Mouse (Mus musculus) limb, embryonic 15.5 days (tissue): ENCODE measurements around the gene Timm13. TPM values are rescaled to one million over a fixed set of nuclear protein-coding genes. Genes with fewer than 3 reads are reported as not detected.
A peak's percentile ranks its signal among the peaks of the same experiment; 100 is the strongest.

ENCODE experiments used
- ATAC-seq: fragments of 200-750 bp; cut with Nextera tagmentation; 2 replicates; pipeline ENCODE4 v1.8.0; 2017; ENCODE audit warnings: low read depth, moderate TSS enrichment; ENCODE audit not compliant: insufficient number of reproducible peaks, low FRiP score, low TSS enrichment
- H3K27ac ChIP-seq: fragments of 300-500 bp; sonication (generic); 2 replicates; pipeline ENCODE4 v1.5.1; 2015; ENCODE audit warnings: moderate library complexity, mild to moderate bottlenecking, inconsistent platforms
- H3K27me3 ChIP-seq: fragments of 300-500 bp; sonication (generic); 2 replicates; pipeline ENCODE4 v1.6.1; 2015; ENCODE audit warnings: inconsistent platforms
- H3K36me3 ChIP-seq: fragments of 300-500 bp; sonication (generic); 2 replicates; pipeline ENCODE4 v1.6.1; 2015; ENCODE audit warnings: inconsistent platforms
- H3K4me1 ChIP-seq: fragments of 300-500 bp; sonication (generic); 2 replicates; pipeline ENCODE4 v1.6.1; 2015; ENCODE audit warnings: inconsistent platforms
- H3K4me2 ChIP-seq: fragments of 300-500 bp; sonication (generic); 2 replicates; pipeline ENCODE4 v1.6.1; 2015; ENCODE audit warnings: mild to moderate bottlenecking, inconsistent platforms
- H3K4me3 ChIP-seq: fragments of 300-500 bp; sonication (generic); 2 replicates; pipeline ENCODE4 v1.5.1; 2015; ENCODE audit warnings: mild to moderate bottlenecking, inconsistent platforms
- H3K9ac ChIP-seq: fragments of 300-500 bp; sonication (generic); 2 replicates; pipeline ENCODE4 v1.6.1; 2015; ENCODE audit warnings: inconsistent platforms
- H3K9me3 ChIP-seq: fragments of 300-500 bp; sonication (generic); 2 replicates; pipeline ENCODE4 v1.6.1; 2016; ENCODE audit warnings: inconsistent platforms
- WGBS: fragments of 180-500 bp; shearing (Covaris S2); methylation state at CpG from one replicate; pipeline ENCODE4 v1.1.7; 2015; 5-methylcytosine and 5-hydroxymethylcytosine counted together
- polyA plus RNA-seq: library from polyadenylated mRNA; unstranded; fragments of >200 nt; fragmentation: Nextera tagmentation; extraction: Ambion mirVana; gene quantifications from 2 replicates; pipeline ENCODE4 v1.2.1, GENCODE M21; 2015

Timm13 gene
- polyA plus RNA-seq, 1 experiment from 2014 or later = 329 TPM

DNA sequence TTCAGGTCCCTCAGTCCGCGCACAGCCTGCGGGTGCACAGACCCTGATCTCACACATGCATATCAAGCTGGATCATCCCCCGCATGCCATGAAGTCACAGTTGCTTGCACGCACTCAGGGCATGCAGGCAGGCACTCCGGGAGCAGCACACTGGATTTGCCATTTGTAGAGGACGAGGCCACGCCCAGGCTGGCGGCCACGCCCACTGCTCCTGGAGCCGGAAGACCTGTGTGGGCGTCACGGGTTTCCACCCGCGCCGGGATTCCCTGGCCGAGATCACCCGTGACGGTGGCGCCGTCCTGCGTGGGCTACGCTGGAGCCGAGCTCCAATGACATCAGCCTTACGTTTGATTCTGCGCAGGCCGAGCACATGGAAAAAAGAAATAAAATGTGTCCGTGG, 38.9 kb upstream of the Timm13 start:
- Histone ChIP-seq H3K9me3 (no peaks in the 10 kb centered on the region), H3K4me2 (peak overlapping the region; percentile 60), H3K27ac (peak overlapping the region; percentile 89), H3K27me3 (no peaks in the 10 kb centered on the region), H3K4me3 (peak overlapping the region; percentile 35), H3K9ac (peak overlapping the region; percentile 4; the same call in 1 of the 2 replicates), H3K4me1 (peaks cover 76% of the 10 kb centered on the region), H3K36me3 (no peaks in the 10 kb centered on the region)
- 2% methylated on average over 28 of the region's 28 CpGs for WGBS
- peak; percentile 26; the same call in 1 of the 2 replicates for ATAC-seq

DNA sequence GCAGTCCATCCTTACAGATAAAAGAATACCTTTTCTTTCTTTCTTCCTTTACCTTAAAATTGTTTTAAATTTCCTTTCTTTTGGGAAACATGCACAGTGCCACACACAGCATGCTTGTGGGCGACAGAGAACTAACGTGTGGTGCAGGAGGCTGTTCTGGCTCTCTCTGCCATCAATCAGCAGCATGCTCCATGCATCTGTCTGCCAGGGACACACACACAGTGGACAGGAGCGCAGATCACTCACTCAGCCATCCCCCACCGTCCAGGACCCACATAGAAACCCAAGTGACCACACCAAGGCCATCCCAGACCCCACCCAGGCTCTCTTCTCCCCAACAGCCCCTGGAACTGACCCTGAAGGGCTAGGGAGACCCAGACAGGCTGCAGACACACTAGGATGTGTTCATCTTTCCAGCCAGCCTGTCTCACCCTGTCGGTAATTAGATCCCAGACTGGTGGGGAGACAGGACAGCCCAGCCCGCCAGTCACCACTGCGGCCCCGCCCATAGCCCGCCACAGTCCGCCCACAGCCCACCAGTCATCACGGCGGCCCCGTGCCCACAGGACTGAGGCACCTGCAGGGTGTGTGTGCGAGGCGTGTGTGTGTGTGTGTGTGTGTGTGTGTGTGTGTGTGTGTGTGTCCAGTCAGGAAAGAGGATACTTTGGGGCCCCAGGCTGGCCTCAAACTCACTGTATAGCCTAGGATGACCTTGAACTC, 38.2 kb upstream of the Timm13 start:
- peak overlapping the region; percentile 35 for H3K4me3 ChIP-seq
- H3K27ac ChIP-seq = peak overlapping the region; percentile 89
- H3K9ac ChIP-seq = no peak overlapping the region
- no peaks in the 10 kb centered on the region for H3K9me3 ChIP-seq
- ATAC-seq = peak; percentile 28; the same call in 1 of the 2 replicates
- H3K27me3 ChIP-seq = peaks cover under 1% of the 10 kb centered on the region; the same call in 1 of the 2 replicates
- peak overlapping the region; percentile 60 for H3K4me2 ChIP-seq
- no peaks in the 10 kb centered on the region for H3K36me3 ChIP-seq
- 9% methylated on average over 15 of the region's 15 CpGs for WGBS
- peaks cover 82% of the 10 kb centered on the region for H3K4me1 ChIP-seq

DNA sequence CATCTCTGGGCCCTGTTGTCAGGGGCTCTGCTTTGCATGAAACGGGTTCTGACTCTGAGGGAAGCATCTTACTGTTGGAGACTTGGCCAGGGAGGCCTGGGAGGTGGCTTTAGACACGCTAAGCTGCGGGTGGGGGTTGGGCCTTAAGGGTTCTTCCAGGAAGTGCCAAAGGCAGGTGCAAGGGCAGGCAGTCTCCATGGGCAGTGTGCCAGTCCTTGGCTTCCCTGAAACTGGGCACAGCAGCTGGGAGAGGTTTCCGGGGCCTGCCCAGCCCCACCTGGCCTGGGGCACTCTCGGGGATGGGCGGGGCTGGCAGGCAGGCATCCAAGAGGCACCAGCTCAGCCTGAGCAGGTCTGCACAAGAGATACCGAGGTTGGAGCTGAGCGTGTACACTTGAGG, 36.9 kb upstream of the Timm13 start:
- peak overlapping the region; percentile 21; the same call in 1 of the 2 replicates for H3K4me2 ChIP-seq
- H3K9ac ChIP-seq = no peak overlapping the region
- H3K27ac ChIP-seq = peak overlapping the region; percentile 89
- H3K9me3 ChIP-seq = no peaks in the 10 kb centered on the region
- H3K4me3 ChIP-seq = no peak overlapping the region
- no peak for ATAC-seq
- no peaks in the 10 kb centered on the region for H3K36me3 ChIP-seq
- peaks cover 6% of the 10 kb centered on the region; the same call in 1 of the 2 replicates for H3K27me3 ChIP-seq
- peaks cover 87% of the 10 kb centered on the region for H3K4me1 ChIP-seq
- WGBS = 17% methylated on average over 8 of the region's 8 CpGs

DNA sequence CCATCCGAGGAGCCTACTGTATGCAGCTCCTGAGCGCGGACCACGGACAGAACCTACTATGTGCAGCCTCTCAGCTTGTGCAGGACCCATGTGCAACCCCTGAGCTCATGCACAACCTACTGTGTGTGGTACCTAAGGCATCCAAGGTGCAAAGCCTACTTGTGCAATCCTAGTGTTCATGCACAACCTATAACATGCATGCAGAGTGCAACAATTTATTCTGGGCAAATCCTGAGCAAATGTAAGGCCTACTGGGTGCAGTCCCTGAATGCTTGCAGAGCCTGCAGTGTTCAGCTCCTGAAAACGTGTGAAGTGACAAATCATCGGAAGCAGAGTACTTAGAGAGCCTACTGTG, 36.0 kb upstream of the Timm13 start:
- Histone ChIP-seq H3K4me3 (peak overlapping the region; percentile 40), H3K4me2 (peak overlapping the region; percentile 60), H3K27ac (peak overlapping the region; percentile 89), H3K4me1 (peaks cover 96% of the 10 kb centered on the region), H3K36me3 (no peaks in the 10 kb centered on the region), H3K27me3 (peaks cover 6% of the 10 kb centered on the region; the same call in 1 of the 2 replicates), H3K9ac (no peak overlapping the region), H3K9me3 (no peaks in the 10 kb centered on the region)
- WGBS = 13% methylated on average over 6 of the region's 6 CpGs
- ATAC-seq = no peak

DNA sequence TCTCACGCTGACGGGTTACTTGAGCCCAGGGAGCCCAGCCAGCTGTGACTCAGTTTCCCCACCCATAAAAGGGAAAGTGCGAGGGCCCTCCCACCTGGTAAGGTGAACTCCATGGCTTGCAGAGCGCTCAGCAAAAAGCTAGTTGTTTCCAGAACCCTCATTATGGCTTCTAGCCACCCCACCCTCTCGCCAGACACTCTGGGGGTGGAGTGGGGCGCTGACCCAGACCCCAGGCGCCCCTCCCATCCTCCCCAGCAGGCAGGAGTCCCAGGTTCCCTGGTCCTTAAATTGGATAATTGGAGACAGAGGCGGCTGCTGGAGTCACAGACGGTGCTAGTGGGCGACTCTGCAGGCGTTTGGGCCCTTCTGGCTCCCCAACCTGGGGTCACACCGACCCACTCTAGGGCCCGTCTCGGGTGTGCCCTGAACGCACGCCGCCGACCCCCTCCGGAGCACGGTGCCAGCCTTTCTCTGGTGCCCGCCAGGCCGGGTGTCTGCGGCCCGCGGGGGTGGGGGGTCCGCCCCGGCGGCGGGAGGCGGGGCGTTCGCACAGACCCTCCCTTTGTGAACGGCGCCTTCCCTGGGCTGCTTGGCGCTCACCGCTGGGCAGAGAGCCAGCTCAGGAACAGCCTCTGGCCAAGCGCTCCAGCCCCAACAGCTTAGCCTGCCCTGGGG, 35.5 kb upstream of the Timm13 start:
- Histone ChIP-seq H3K4me2 (peak overlapping the region; percentile 60), H3K4me1 (peaks cover 98% of the 10 kb centered on the region), H3K9ac (peak overlapping the region; percentile 39; the same call in 1 of the 2 replicates), H3K9me3 (no peaks in the 10 kb centered on the region), H3K27ac (peak overlapping the region; percentile 89), H3K27me3 (peaks cover 6% of the 10 kb centered on the region; the same call in 1 of the 2 replicates), H3K4me3 (peak overlapping the region; percentile 40), H3K36me3 (no peaks in the 10 kb centered on the region)
- ATAC-seq = peak; percentile 47
- WGBS = 2% methylated on average over 35 of the region's 37 CpGs

DNA sequence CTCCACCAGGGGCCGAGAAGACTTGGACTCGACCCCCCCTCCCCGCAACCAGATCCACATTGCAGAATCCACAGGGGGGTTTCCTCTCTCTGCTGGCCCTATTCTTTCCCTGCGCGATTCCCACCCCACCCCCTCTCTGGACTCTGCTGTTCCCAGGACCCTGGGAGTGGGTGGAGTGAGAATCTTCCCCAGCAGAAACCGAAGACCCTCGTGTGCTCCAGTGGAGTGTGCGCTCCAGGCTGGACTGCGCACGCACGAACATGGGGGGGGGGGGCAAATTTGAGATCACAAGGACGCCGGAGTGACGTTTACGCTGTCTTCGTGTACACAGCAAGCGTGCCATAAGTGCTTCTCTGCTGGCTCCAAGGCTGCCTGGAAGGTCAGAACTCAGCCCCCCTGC, 34.9 kb upstream of the Timm13 start:
- ATAC-seq = no peak
- 5% methylated on average over 17 of the region's 17 CpGs for WGBS
- no peaks in the 10 kb centered on the region for H3K36me3 ChIP-seq
- H3K4me3 ChIP-seq = peak overlapping the region; percentile 40
- peaks cover 98% of the 10 kb centered on the region for H3K4me1 ChIP-seq
- peak overlapping the region; percentile 60 for H3K4me2 ChIP-seq
- no peaks in the 10 kb centered on the region for H3K9me3 ChIP-seq
- H3K27me3 ChIP-seq = peaks cover 6% of the 10 kb centered on the region; the same call in 1 of the 2 replicates
- H3K9ac ChIP-seq = peak overlapping the region; percentile 39; the same call in 1 of the 2 replicates
- H3K27ac ChIP-seq = peak overlapping the region; percentile 89

DNA sequence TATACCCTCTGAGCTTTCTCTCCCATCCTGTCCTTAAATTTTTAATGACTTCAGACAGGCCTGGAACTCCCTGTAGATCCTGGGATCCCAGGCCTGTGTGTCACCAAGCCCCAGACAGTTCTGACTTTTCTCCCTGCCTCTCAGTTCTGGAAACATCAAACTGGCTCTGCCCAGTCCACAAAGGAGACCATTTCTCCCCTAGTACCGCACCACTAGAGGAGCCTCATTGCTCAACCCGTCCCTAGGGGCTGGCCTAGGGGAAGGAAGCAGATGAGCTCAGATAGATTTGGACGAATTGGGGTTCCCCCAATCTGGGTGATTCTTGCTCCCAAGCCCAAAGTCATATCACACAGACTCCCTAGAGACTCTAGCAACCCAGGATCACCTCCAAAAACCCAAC, 34.5 kb upstream of the Timm13 start:
- WGBS = 24% methylated on average over 3 of the region's 3 CpGs
- Histone ChIP-seq H3K36me3 (no peaks in the 10 kb centered on the region), H3K27me3 (peaks cover 6% of the 10 kb centered on the region; the same call in 1 of the 2 replicates), H3K4me3 (no peak overlapping the region), H3K4me1 (peaks cover 98% of the 10 kb centered on the region), H3K4me2 (peak overlapping the region; percentile 60; the same call in 1 of the 2 replicates), H3K9ac (no peak overlapping the region), H3K9me3 (no peaks in the 10 kb centered on the region), H3K27ac (peak overlapping the region; percentile 89)
- no peak for ATAC-seq

DNA sequence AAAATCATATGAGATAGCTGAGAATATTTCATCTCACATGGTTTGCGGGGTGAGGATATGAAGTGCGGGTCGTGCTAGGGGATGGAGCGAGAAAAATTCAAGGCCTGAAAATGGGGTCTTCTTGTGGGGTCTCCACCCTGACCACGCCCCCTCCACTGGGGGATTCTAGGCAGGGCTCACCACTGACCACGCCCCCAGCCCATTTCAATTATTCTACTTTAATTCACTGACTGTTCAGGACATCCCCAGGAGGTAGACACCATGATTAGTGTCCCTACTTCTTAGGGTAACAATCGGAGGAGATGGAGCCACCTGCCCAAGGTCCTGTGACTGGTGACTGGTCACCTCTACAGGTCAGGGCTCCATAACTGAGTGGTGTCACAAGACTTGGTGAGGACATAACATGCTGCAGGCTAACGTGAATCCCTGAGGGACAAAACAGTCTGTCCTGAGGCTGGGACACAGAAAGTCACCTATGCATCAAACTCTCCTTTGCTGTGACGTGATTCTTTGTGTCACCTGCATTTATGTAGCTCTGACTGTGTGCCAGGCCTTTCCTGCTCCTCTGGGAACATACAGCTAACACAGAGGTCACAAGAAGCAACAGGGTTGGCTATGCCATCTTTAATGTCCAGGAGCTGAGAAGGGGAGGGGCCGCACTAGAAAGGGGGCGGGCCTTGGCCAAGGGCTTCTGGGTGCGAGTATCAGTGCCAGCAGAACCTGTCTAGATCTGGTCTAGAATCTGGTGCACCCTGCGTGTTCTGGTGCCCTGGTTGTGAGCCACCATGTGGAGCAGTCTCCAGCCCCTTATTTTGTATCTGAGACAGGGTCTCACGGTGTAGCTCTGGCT, 33.6 kb upstream of the Timm13 start:
- H3K27me3 ChIP-seq = peaks cover 6% of the 10 kb centered on the region; the same call in 1 of the 2 replicates
- H3K27ac ChIP-seq = peak overlapping the region; percentile 89
- H3K9ac ChIP-seq = no peak overlapping the region
- no peaks in the 10 kb centered on the region for H3K36me3 ChIP-seq
- peaks cover 92% of the 10 kb centered on the region for H3K4me1 ChIP-seq
- no peak overlapping the region for H3K4me2 ChIP-seq
- 53% methylated on average over 14 of the region's 14 CpGs for WGBS
- H3K9me3 ChIP-seq = no peaks in the 10 kb centered on the region
- H3K4me3 ChIP-seq = no peak overlapping the region
- no peak for ATAC-seq

DNA sequence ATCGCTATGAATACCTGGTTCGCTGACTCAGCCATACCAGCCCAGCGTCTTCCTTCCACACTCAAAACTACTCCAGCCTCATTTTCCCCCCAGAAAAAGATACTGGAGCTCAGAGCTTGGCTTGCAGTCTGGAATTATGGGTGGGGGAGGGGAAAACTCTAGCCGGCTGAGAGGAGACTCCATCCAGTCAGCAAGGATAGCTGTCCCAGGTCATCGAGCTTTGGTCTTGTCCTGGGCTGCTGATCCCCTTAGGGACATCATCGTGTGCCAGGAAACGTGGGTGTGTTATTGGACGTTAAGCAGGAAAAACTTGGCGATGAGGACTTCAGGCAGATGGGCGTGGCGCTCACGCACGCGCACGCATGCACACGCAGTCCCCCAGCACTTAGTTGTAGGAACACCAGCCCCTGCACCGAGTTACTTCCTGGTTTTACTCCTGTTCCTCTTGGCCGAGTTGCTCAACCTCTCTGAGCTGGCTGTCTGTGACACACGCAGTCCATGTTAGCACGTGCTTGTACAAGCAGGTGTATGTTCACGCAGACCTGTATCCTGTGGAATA, 32.7 kb upstream of the Timm13 start:
- no peak for ATAC-seq
- WGBS = 3% methylated on average over 21 of the region's 21 CpGs
- peak overlapping the region; percentile 67 for H3K4me3 ChIP-seq
- H3K9me3 ChIP-seq = no peaks in the 10 kb centered on the region
- H3K27me3 ChIP-seq = peaks cover 6% of the 10 kb centered on the region; the same call in 1 of the 2 replicates
- H3K36me3 ChIP-seq = no peaks in the 10 kb centered on the region
- H3K27ac ChIP-seq = peak overlapping the region; percentile 67
- peak overlapping the region; percentile 72 for H3K4me2 ChIP-seq
- no peak overlapping the region for H3K9ac ChIP-seq
- H3K4me1 ChIP-seq = peaks cover 91% of the 10 kb centered on the region

DNA sequence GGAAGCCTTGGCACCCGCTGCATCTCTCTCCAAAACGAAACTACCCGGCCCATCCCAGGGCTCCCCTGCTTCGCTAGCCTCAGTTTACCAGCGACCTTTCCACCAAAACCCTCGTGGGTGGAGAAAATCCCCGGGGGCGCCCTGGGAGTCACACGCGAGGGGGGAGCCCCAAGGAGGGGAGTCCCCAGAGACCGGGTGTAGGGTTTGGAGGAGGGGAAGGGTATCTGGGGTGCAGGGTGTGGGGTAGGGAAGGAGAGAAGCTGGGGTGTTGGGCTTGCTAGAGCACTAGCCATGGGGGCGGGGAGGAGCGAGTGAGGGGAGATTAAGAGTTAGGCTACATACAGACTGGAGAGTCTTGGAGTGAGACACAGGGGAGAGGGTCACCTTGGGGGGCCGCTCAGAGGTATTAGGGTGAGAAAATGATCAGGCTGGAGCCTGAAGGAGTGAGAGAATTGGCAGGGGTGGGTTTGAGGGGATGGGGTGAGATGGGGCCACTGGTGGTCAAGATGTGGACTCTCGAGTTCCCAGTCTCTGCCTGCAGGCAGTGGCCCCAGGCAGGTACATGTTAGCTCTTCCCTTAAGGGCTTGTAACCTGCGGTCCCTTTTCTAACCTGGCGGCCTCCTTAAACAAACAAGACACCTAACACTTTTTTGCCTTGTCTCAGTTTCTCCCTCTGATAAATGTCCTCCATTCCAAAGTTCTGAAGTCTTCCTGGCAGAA, 32.1 kb upstream of the Timm13 start:
- Histone ChIP-seq H3K4me3 (peak overlapping the region; percentile 67), H3K9me3 (no peaks in the 10 kb centered on the region), H3K36me3 (no peaks in the 10 kb centered on the region), H3K9ac (0 out of 2 replicates have a peak overlapping the region, but pooled peaks have one; percentile 14), H3K4me2 (peak overlapping the region; percentile 72), H3K4me1 (peaks cover 85% of the 10 kb centered on the region), H3K27me3 (peaks cover 6% of the 10 kb centered on the region; the same call in 1 of the 2 replicates), H3K27ac (peak overlapping the region; percentile 67)
- ATAC-seq = no peak
- 3% methylated on average over 17 of the region's 17 CpGs for WGBS
